Mouse (Mus musculus): Measurements from ENCODE around the gene Fbxl18.
"Not testable (repeated sequence)": the region's sequence is repeated elsewhere in the genome, so short reads cannot be mapped to it uniquely, and the experiment has no call there.

Fbxl18 gene

GRCm38 (mm10) chr5:142856408-142856807 is 38.8 kb downstream of the Fbxl18 start:
- no peak for DNase-seq

DNA sequence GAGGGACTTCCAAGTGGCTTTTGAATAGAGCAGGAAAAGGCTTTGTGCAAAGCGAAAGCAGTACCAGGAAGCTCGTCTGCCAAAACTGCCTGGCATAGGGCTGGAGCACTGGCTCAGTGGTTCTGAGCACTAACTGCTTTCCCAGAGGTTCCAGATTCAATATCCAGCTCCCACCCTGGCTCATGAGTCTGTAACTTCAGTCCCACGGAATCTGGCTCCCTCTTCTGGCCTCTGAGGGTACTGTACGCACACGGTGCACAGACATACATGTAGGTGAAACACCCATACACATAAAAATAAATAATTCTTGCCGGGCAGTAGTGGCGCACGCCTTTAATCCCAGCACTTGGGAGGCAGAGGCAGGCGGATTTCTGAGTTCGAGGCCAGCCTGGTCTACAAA is 40.3 kb downstream of the Fbxl18 start:
- DNase-seq: peak; percentile 63

- DNase-seq: peak; percentile 44
These were observed 41.6 kb downstream of the Fbxl18 start for GRCm38 (mm10) chr5:142853585-142853984.

- DNase-seq: no peak
These were observed 43.6 kb downstream of the Fbxl18 start for GRCm38 (mm10) chr5:142851681-142852049.

- DNase-seq: no peak
These were observed 44.1 kb downstream of the Fbxl18 start for GRCm38 (mm10) chr5:142850916-142851680.

DNA sequence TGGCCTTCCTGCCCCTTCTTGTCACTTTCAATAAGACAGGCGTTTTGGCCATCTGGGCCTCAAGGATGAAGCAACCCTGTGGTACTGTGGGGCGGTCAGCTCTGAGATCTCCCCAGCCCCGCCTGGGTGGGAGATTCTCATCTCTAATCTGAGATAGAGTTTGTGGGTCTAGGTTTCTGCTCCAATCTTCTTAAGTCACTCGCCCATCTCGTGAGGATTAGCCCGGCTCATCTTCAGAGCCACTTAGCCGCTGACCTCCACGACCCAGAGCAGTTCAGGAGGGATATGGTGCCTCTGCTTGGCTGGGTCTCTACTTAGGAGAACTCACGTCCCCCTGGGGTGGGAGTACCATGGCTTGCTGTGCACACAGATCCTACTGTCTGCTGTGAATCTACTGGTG is 44.7 kb downstream of the Fbxl18 start:
- DNase-seq: no peak

- DNase-seq: no peak
These were observed 46.3 kb downstream of the Fbxl18 start for GRCm38 (mm10) chr5:142848911-142849310.

DNA sequence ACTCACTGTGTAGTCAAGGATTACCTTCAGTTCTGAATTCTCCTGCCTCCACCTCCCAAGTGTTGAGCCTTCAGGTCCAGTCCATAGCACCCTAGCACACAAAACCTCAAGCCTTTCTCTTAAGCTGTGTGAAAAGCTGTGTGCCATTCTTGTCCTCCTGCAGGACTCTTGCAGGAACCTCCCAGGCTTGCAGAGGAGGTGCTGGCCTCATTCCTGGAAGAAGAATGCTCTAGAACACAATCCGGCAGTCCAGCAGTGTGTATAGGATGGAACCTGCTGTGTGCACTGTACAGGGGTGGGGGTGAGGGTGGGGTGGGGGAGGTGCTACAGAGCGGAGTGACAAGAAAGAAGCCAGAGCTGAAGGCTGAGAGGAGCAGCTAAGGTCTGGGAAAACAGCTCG is 47.1 kb downstream of the Fbxl18 start:
- DNase-seq: no peak

- peak; percentile 52 for DNase-seq
These were observed 50.8 kb downstream of the Fbxl18 start for GRCm38 (mm10) chr5:142844467-142844866.

DNA sequence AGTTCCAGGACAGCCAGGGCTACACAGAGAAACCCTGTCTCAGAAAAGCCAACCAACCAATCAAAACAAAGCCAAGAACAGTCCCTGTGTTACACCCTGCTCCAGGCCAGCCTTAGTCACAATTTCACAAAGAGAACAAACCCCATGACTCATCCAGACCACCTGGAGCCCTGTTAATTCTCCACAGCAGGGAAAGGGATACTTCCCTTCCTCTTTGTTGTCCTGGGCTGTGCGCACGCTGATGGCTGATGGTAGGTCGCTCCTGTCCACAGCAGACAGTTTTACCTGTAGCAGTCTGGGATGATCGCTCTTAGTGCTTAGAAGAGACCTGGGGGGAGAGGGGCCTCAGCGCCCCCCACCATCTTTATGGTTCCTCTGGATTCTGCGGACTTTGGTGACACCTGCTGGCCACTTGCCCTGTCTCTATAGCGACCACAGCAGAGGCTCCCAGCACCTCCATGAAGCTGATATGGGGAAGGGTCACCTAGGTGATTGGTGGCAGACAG is 53.0 kb downstream of the Fbxl18 start:
- no peak for DNase-seq

DNA sequence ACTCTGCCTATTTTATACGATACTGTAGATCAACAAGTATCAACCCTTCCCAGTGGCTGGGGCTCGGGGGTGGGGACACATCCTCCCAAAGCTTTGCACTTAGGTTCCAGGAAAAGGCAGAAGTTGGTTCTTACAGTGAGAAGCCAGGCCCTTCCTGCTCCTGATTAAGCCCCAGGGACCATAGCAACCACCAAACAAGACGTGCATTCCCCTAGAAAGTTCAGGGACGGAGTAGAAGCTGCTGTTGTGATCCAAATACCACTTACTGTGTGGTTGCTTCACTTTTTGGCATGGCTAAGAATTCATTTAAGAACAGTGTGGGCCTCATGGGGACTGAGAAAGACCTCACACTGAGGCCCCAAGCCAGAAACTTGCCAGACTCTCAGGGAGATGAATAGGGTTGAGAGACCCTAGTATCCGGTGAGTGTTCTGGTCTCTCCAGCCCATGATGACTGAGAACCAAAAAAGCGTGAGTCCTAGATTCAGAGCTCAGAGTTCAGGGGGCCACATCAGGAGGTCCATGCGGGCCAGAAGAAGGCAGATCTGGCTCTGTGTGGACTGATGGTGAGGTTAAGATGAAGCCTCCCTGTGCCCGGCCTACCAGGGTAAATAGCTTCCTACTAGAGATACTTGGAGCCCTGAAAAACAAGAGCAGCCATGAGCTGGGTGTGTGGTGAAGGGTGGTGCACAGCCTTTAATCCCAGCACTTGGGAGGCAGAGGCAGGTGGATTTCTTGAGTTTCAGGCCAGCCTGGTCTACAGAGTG is 53.7 kb downstream of the Fbxl18 start:
- DNase-seq: no peak

DNA sequence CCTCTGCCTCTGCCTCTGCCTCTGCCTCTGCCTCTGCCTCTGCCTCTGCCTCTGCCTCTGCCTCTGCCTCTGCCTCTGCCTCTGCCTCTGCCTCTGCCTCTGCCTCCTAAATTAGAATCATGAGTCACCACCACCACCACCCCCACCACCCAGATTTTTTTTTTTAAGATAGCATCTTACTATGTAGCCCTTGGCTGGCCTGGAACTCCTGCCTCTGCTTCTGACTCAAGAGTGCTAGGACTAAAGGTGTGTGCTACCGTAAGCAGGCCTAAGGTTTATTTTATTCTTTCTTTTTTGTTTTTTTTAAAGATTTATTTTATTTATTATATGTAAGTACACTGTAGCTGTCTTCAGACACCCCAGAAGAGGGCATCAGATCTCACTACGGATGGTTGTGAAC is 57.8 kb downstream of the Fbxl18 start:
- not testable (repeated sequence) for DNase-seq

DNA sequence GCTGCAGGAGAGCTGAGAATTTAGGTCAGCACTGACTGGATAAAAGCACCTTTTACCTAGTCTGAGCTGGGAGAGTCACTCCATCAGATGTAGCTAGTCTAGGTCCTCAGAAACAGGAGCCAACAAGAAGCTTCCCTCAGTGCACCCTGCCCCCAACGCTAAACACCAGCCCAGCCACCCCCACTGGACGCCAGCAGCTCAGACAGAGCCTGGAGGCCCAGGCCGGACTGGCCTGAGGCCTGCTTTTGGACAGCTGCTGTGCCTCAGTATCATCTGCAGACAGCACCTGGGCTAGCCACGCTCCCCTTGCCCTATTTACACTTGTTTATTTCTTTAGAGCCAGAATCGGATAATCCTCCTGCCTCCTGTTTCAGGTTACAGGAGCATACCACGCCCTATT is 58.3 kb downstream of the Fbxl18 start:
- DNase-seq: no peak

DNA sequence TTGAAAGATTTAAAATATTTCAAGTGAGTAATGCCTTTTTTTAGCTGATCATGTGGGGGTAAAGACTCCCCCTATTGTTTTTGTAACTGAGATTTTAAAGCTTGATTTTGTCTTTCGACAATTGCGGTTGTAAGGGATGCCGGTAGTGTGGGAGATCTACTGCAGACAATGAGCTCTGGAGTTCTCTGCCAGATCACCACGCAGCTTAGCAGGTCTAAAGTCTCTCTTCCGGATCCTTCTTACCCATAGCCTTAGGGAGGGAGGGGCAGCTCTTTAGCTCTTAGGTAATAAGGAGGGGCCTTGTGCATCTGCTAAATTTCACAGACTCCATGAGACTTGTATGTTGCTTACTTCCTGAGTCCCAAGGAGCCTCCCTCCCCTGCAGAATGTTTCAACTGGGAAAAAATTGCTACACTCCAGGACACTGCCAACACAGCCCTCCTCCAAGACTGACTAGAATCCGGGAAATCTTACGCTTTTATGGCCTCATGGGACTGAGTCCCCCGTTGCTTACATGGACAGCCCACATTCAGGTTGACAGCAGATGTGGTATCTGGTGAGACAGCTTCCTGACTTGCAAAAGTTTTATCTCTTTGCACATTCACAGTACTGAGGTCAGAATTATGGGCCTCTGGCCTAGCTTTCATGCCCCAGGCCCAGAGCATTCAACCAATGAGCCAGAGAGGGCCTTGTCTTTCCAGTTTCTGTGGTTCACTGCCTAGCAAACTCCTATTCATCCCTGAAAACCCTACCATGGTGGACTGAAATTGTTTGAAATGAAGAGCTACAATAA is 61.4 kb downstream of the Fbxl18 start:
- DNase-seq: no peak

- DNase-seq: no peak
These were observed 69.1 kb downstream of the Fbxl18 start for GRCm38 (mm10) chr5:142826131-142826530.

- DNase-seq: no peak
These were observed 69.6 kb downstream of the Fbxl18 start for GRCm38 (mm10) chr5:142825665-142826064.

GRCm38 (mm10) chr5:142824091-142824490 is 71.1 kb downstream of the Fbxl18 start:
- no peak for DNase-seq

DNA sequence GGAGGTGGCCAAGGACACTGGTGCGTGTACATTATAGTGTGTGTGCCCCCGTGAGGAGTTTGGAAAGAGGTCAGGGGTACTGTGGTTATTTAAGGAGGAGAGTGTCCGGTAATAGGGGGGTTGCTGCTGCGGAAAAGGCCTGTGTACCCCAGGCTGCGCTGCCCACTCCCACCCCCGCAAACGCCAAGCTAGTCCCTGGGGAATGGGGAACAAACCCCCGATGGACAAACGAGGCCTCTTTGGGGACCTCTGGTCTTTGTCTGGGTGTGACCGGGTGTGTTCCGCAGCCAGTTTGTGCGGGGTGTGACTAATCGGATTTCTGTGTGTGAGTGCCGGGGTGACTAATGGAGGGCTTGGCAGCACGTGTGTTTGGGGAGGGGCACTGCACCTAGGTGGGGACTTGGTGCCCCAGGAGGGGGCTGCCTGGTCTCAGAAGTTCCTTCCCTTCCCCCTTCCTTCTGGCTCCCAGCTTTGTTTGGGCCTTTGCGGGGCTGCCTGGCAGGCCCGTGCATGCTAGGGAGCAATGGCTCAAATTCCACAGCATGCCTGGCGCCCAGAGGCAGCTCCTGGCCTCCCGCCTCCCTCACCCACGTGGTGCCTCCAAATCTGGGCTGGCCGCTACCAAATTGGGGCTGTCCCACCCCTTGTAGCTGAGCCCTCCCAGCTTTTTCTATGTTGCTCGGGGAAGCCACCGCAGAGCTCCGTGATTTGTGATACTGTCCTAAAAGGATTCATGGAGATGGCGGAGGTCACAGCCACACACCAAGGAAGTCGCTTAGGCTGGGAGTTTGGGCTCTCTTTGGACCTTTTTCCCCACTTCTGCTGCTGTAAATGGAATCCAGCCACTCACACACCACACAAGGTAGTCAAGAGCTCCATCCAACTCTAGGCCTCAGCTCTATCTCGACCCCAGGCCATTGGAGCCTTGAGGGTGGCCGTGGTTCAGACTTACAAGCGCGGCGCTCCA is 71.8 kb downstream of the Fbxl18 start:
- DNase-seq: peak; percentile 76

DNA sequence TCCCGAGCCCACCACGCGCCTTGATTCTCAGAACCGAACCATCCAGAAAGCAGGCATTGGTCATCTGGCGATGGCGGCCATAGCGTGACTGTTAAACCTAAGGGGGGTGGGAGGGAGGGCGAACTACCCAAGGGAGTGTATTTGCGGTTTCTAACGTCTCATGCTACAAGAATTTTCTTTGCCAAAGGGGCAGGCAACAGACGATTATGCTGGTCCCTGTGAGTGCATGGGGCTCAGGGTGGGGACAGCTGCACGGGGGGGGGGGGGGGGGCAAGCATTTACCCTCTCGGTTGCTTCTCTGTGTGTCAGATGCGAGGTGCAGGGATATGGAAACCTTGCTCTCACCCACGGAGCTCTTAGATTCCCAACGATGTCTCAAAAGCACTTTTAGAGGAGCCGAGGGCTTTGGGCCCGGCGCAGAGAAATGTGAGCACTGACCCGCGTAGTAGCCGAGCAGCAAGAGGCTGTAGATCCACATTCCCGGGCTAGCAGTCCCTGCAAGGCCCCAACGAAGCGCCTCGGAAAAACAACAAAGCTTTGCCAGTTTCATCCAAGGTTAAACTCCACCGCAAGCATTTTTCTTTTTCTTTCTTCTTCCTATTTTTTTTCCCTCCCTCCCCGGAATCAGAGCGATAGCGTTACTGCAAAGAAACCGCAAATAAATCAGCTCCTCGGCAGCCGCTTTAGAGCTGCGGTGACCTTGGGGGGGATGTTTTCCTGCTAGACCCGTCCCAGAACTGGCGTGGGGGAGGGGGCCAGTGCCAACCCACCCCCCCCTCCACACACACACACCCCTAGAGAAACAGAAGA is 72.7 kb downstream of the Fbxl18 start:
- peak; percentile 40 for DNase-seq

- DNase-seq: no peak
These were observed 73.3 kb downstream of the Fbxl18 start for GRCm38 (mm10) chr5:142821974-142822285.

DNA sequence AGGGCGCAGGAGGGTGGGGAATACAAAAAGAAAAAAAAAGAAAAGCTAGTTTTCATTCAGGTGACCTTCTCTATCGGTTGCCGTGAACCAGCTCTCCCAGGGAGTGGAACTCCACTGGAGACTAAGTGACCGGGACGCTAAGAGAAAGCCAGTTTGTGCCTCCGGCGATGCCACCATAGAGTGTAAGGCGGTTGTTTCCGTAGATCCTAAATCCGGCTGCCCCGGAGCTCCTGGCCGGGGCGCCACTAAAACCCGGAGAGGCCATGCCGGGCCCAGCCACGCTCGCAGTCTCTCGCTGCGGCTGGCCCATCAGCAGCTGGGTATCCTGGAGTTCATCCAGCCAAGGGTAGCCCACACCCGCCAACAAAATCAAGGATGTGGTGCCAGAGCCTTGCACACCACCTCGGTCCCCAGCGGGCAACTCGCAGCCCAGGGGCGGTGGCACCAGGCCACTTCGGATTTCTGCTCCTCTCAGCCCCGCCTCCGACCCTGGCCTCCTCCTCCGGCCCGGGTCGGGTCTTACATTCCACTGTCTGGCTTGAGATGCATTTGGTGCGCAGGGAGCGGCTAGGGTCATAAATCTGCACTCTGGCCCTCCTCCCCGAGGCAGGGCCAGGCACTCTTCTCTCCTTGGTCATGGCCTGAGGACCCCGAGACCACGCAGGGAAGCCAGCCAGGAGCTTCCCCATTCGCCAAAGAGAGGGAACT is 73.8 kb downstream of the Fbxl18 start:
- DNase-seq: peak; percentile 69

Data from liver (tissue).